Mouse (Mus musculus) thymus, adult 2 months (tissue): ENCODE measurements at regions not wholly inside any gene's neighbourhood (a gene's known extent, or its start where the extent isn't known, plus 50 kb on each side); places are given as distances from the start of the nearest gene placed in this dataset.

Source experiments
- DNase-seq: peaks from one replicate; pipeline ENCODE4 v3.0.0; 2021
- H3K27ac ChIP-seq: fragments of 200-500 bp; 2 replicates; pipeline ENCODE4 v1.5.1; 2012; ENCODE audit warnings: low read length, control low read depth; ENCODE audit not compliant: control insufficient read depth, insufficient read depth
- H3K27me3 ChIP-seq: fragments of 200-500 bp; 2 replicates; pipeline ENCODE4 v1.6.1; 2012; ENCODE audit warnings: mild to moderate bottlenecking, low read length, moderate library complexity, mixed read lengths; ENCODE audit not compliant: control insufficient read depth, insufficient read depth
- H3K36me3 ChIP-seq: fragments of 200-500 bp; 2 replicates; pipeline ENCODE4 v1.6.1; 2012; ENCODE audit warnings: mild to moderate bottlenecking, low read length, moderate library complexity; ENCODE audit not compliant: control insufficient read depth, insufficient read depth
- H3K4me1 ChIP-seq: fragments of 200-500 bp; replicated peaks from 2 replicates; pipeline ENCODE4 v1.6.1; 2012; ENCODE audit warnings: low read length; ENCODE audit not compliant: control insufficient read depth, insufficient read depth
- H3K4me3 ChIP-seq: fragments of 200-500 bp; 2 replicates; pipeline ENCODE4 v1.5.1; 2012; ENCODE audit warnings: mild to moderate bottlenecking, low read length, control low read depth, moderate library complexity; ENCODE audit not compliant: control insufficient read depth, insufficient read depth
- CTCF ChIP-seq: fragments of 200-500 bp; IDR thresholded peaks from 2 replicates; pipeline ENCODE4 v1.5.1; 2012; ENCODE audit warnings: mild to moderate bottlenecking, control low read depth, low read length, moderate library complexity, borderline replicate concordance; ENCODE audit not compliant: control insufficient read depth, poor library complexity, insufficient read depth; ENCODE audit errors: extremely low read depth
- POLR2A ChIP-seq: fragments of 200-500 bp; IDR thresholded peaks from 2 replicates; pipeline ENCODE4 v1.6.1; 2012; ENCODE audit warnings: mild to moderate bottlenecking, low read length, control low read depth, moderate library complexity; ENCODE audit not compliant: control insufficient read depth, poor library complexity, insufficient read depth; ENCODE audit errors: extremely low read depth
- WGBS: fragments of 180-500 bp; shearing (Covaris S2); methylation state at CpG from one replicate; pipeline ENCODE4 v1.1.7; 2018; 5-methylcytosine and 5-hydroxymethylcytosine counted together

DNA sequence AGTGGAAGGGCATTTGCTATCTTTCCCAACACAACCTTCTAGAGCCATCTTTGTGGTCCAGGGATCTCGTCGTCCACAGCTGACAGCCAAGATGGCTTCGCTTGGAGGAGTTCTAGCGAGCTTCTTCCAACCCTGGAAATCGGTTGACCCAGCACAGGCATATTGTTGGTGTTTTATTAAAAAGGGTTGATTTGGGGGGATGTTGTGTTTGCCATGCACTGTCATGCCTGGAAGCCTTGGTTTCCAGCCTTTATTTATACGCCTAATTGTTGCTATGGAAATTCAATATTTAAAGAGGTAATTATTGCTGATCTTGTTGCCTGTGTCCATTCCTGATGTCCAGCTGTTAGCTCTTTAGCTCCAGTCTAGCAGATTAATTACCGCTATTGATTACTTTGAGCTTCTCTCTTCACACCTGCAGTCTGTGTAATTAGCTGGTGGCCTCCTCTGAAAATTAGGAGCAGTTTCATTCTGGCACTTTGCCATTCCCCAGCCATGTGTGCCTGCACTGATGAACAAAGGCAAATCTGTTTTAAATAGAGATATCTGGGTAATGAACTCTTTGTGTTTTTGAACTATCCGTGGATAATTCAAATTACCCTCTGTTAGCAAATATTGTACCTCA lies 275.4 kb downstream of the Rnf144b start:
- 96% methylated on average over 8 of the region's 8 CpGs for WGBS
- Histone ChIP-seq H3K4me3 (no peak overlapping the region), H3K4me1 (no peaks in the 10 kb centered on the region), H3K27me3 (no peaks in the 10 kb centered on the region), H3K36me3 (no peaks in the 10 kb centered on the region), H3K27ac (no peak overlapping the region)
- no peak for TF ChIP-seq POLR2A
- no peak for TF ChIP-seq CTCF
- DNase-seq: no peak

GRCm38 (mm10) chr13:47398976-47399375 lies 276.5 kb downstream of the Rnf144b start:
- no peaks in the 10 kb centered on the region for H3K4me1 ChIP-seq
- no peaks in the 10 kb centered on the region for H3K27me3 ChIP-seq
- DNase-seq: no peak
- no peak overlapping the region for H3K27ac ChIP-seq
- H3K4me3 ChIP-seq: no peak overlapping the region
- no peaks in the 10 kb centered on the region for H3K36me3 ChIP-seq
- 82% methylated on average over 5 of the region's 5 CpGs for WGBS
- TF ChIP-seq POLR2A (no peak), CTCF (no peak)

GRCm38 (mm10) chr13:47413261-47413660 lies 290.8 kb downstream of the Rnf144b start:
- 96% methylated on average over 3 of the region's 3 CpGs for WGBS

GRCm38 (mm10) chr13:47413940-47414339 lies 291.5 kb downstream of the Rnf144b start:
- DNase-seq: no peak
- Histone ChIP-seq H3K36me3 (no peaks in the 10 kb centered on the region), H3K27me3 (no peaks in the 10 kb centered on the region), H3K4me3 (no peak overlapping the region), H3K4me1 (no peaks in the 10 kb centered on the region), H3K27ac (no peak overlapping the region)
- WGBS: 93% methylated on average over 9 of the region's 9 CpGs
- TF ChIP-seq CTCF: no peak
- TF ChIP-seq POLR2A: no peak

More at GRCm38 (mm10) chr13:47413261-47413660, 290.8 kb downstream of the Rnf144b start:
- DNase-seq: no peak
- Histone ChIP-seq H3K4me3 (no peak overlapping the region), H3K27me3 (no peaks in the 10 kb centered on the region), H3K36me3 (no peaks in the 10 kb centered on the region), H3K4me1 (no peaks in the 10 kb centered on the region), H3K27ac (no peak overlapping the region)
- no peak for TF ChIP-seq POLR2A
- TF ChIP-seq CTCF: no peak

DNA sequence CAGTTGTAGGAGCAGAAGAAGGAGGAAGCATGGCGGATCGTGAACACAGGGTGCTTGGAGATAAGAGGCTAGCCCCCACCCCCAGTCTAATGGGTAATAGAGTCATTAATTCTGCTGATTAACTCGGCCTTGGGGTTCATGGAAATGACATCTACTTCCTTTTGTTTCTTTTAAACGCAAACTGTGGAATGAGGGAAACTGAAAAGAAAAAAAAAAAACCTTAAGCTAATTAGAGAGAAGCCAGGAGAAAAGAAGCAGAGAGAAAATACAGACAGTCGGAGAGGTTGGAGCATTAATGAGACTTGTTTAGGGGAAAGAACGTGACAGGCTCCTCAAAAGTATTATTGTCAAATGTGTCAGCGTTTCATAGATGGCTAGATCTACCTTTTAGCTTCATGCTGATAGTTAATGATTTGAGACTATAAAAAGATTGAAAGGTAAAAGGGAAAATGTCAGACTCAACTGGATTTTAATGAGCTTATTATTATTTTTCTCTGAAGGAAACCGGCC lies 307.5 kb downstream of the Rnf144b start:
- H3K4me1 ChIP-seq: no peaks in the 10 kb centered on the region
- WGBS: 59% methylated on average over 8 of the region's 8 CpGs
- no peaks in the 10 kb centered on the region for H3K27me3 ChIP-seq
- H3K36me3 ChIP-seq: no peaks in the 10 kb centered on the region
- H3K4me3 ChIP-seq: no peak overlapping the region
- H3K27ac ChIP-seq: no peak overlapping the region
- TF ChIP-seq CTCF (no peak), POLR2A (no peak)
- DNase-seq: no peak

GRCm38 (mm10) chr13:47430409-47430808 lies 308.0 kb downstream of the Rnf144b start:
- WGBS: 90% methylated on average over 9 of the region's 9 CpGs
- Histone ChIP-seq H3K4me1 (no peaks in the 10 kb centered on the region), H3K36me3 (no peaks in the 10 kb centered on the region), H3K27me3 (no peaks in the 10 kb centered on the region), H3K27ac (no peak overlapping the region), H3K4me3 (no peak overlapping the region)
- DNase-seq: no peak
- no peak for TF ChIP-seq CTCF
- no peak for TF ChIP-seq POLR2A
